Mouse (Mus musculus): ENCODE data around the gene Mmp8. TPM values are rescaled to one million over a fixed set of nuclear protein-coding genes. Genes with fewer than 3 reads are reported as not detected.

Gene Mmp8
- polyA plus RNA-seq, 1 experiment from 2014 or later, result not detected

DNA sequence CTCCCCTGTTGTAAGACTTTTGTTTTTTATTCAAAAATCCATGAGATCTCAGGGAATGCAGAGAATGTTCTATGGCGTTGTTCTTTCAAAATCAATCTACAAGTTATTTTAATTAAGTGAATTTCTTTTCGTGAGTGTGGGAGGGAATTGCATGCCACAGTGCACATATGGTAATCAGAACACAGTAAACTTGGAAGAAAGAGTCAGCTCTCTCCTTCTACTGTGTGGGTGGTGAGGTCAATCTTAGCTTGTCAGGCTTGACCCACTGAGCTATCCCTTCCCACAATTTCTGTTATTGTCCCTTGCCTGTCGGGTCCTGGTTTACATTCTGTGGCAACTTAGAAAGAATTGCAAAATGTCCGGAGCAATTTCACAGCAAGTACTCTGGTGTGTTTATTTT is 1.8 kb downstream of the Mmp8 start:
- no peak overlapping the region for H3K4me2 ChIP-seq
- no peaks in the 10 kb centered on the region for H3K9me3 ChIP-seq
- no peak for ATAC-seq (ENCODE audit: insufficient number of reproducible peaks, insufficient read depth, low FRiP score, low TSS enrichment, low read depth)
- H3K27me3 ChIP-seq, result no peaks in the 10 kb centered on the region
- H3K4me1 ChIP-seq, result no peaks in the 10 kb centered on the region
- H3K4me3 ChIP-seq, result no peak overlapping the region
- WGBS, result 56% methylated on average over 4 of the region's 4 CpGs
- no peak overlapping the region for H3K9ac ChIP-seq
- H3K36me3 ChIP-seq, result no peaks in the 10 kb centered on the region
- H3K27ac ChIP-seq, result no peak overlapping the region

- Histone ChIP-seq H3K9ac (no peak overlapping the region), H3K9me3 (no peaks in the 10 kb centered on the region)
- 71% methylated on average over 7 of the region's 7 CpGs for WGBS
Observed at GRCm38 (mm10) chr9:7567376-7567775, 9.1 kb downstream of the Mmp8 start.

GRCm38 (mm10) chr9:7567923-7568322 is 9.7 kb downstream of the Mmp8 start:
- Histone ChIP-seq H3K9me3 (no peaks in the 10 kb centered on the region), H3K4me3 (no peak overlapping the region), H3K9ac (no peak overlapping the region), H3K4me1 (no peaks in the 10 kb centered on the region), H3K27ac (no peak overlapping the region), H3K4me2 (no peak overlapping the region), H3K27me3 (no peaks in the 10 kb centered on the region), H3K36me3 (no peaks in the 10 kb centered on the region)
- no peak for ATAC-seq (ENCODE audit: insufficient number of reproducible peaks, insufficient read depth, low FRiP score, low TSS enrichment, low read depth)
- 50% methylated on average over 2 of the region's 2 CpGs for WGBS

More at GRCm38 (mm10) chr9:7567376-7567775, 9.1 kb downstream of the Mmp8 start:
- no peak overlapping the region for H3K4me3 ChIP-seq
- H3K27me3 ChIP-seq, result no peaks in the 10 kb centered on the region
- no peaks in the 10 kb centered on the region for H3K4me1 ChIP-seq
- H3K27ac ChIP-seq, result no peak overlapping the region
- H3K36me3 ChIP-seq, result no peaks in the 10 kb centered on the region
- no peak for ATAC-seq (ENCODE audit: insufficient number of reproducible peaks, insufficient read depth, low FRiP score, low TSS enrichment, low read depth)
- H3K4me2 ChIP-seq, result no peak overlapping the region

DNA sequence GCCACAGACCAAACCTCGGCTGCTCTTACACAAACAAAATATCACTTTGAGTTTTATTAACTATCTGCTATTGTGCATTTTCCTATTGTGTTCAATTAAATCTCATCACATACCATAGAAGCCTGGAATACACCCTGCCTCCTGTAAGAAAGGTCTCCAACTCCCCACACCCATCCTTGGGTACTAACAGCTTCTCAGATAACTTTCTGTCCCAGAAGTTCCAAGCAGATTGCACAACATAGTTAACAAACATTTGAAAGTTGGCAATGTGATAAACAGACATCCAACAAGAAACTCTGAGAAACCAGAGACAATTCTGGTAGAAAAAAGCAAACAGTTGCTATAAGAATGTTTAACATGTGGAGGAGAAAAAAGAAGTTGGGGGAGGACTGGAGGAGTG is 12.2 kb downstream of the Mmp8 start:
- H3K4me1 ChIP-seq, result no peaks in the 10 kb centered on the region
- no peaks in the 10 kb centered on the region for H3K36me3 ChIP-seq
- no peaks in the 10 kb centered on the region for H3K9me3 ChIP-seq
- H3K4me2 ChIP-seq, result no peak overlapping the region
- H3K27ac ChIP-seq, result no peak overlapping the region
- WGBS, result 86% methylated on average over 1 of the region's 1 CpGs
- no peak for ATAC-seq (ENCODE audit: insufficient number of reproducible peaks, insufficient read depth, low FRiP score, low TSS enrichment, low read depth)
- H3K27me3 ChIP-seq, result no peaks in the 10 kb centered on the region
- H3K9ac ChIP-seq, result no peak overlapping the region
- no peak overlapping the region for H3K4me3 ChIP-seq

DNA sequence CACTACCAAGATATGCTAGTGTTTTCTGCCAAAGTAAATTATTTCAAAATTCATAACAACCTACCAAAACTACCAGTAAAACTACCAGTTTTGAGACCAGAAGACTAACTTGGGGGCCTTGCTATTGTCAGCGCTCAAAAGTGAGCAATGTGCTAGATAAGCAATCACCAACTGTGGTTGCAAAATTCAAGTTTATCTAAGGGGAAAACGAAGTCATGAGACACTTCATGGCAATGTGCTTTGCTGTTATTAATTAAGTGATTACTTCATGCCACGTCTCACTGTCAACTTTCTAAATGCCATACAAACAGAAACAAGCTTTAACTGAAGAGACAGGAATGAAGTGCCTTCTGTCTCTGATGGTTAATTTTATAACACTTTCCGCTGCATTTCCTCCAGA is 12.9 kb downstream of the Mmp8 start, which contains the start of gene Mmp27:
Gene Mmp27, plus strand, starts transcription at position 235 of the 400 bp plus-strand sequence.
- H3K4me2 ChIP-seq, result no peak within 1 kb of the TSS
- no peak within 1 kb of the TSS for H3K9ac ChIP-seq
- H3K4me1 ChIP-seq, result no peaks in the 10 kb centered on the region
- H3K27ac ChIP-seq, result no peak within 1 kb of the TSS
- ATAC-seq (ENCODE audit: insufficient number of reproducible peaks, insufficient read depth, low FRiP score, low TSS enrichment, low read depth), result no peak
- H3K36me3 ChIP-seq, result no peaks in the 10 kb centered on the region
- no peaks in the 10 kb centered on the region for H3K27me3 ChIP-seq
- 60% methylated on average over 4 of the region's 4 CpGs for WGBS
- no peak within 1 kb of the TSS for H3K4me3 ChIP-seq
- H3K9me3 ChIP-seq, result no peaks in the 10 kb centered on the region

- H3K9ac ChIP-seq, result no peak overlapping the region
- H3K4me1 ChIP-seq, result no peaks in the 10 kb centered on the region
- no peak overlapping the region for H3K27ac ChIP-seq
- no peaks in the 10 kb centered on the region for H3K9me3 ChIP-seq
- no peak overlapping the region for H3K4me3 ChIP-seq
- no peaks in the 10 kb centered on the region for H3K36me3 ChIP-seq
- WGBS, result 83% methylated on average over 7 of the region's 7 CpGs
- no peak overlapping the region for H3K4me2 ChIP-seq
- no peaks in the 10 kb centered on the region for H3K27me3 ChIP-seq
- no peak for ATAC-seq (ENCODE audit: insufficient number of reproducible peaks, insufficient read depth, low FRiP score, low TSS enrichment, low read depth)
Observed at GRCm38 (mm10) chr9:7572188-7572587, 13.9 kb downstream of the Mmp8 start.

DNA sequence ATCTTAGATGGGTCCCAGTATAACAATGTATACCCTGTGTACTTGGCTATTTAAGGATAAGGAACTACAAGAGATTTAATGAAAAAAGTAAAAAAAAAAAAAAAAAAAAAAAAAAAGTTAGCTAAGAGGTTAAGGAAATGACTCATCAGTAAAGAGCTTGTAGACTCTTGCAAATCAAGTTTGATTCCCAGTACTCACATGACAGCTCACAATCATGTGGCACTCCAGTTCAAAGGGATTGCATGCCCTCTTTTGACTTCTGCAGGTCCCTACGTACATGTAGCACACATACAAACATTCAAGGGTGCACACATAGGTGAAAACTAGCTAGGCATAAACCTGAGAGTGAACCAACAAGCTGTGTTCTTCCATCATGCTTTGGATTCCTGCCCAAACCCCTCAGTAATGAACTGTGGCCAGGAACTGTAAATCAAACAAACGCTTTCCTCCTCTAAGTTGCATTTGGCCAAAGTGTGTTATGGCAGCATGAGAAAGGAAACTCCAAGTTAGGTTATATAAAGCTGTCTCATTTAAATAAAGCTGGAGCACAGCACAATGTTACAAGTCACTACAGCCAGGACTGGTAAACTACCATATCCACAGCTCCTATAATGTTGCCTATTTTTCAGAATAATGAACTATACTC is 14.5 kb downstream of the Mmp8 start:
- no peaks in the 10 kb centered on the region for H3K27me3 ChIP-seq
- H3K4me3 ChIP-seq, result no peak overlapping the region
- H3K36me3 ChIP-seq, result no peaks in the 10 kb centered on the region
- no peak for ATAC-seq (ENCODE audit: insufficient number of reproducible peaks, insufficient read depth, low FRiP score, low TSS enrichment, low read depth)
- H3K4me2 ChIP-seq, result no peak overlapping the region
- no peak overlapping the region for H3K9ac ChIP-seq
- no peaks in the 10 kb centered on the region for H3K4me1 ChIP-seq
- H3K27ac ChIP-seq, result no peak overlapping the region
- 66% methylated on average over 2 of the region's 2 CpGs for WGBS
- H3K9me3 ChIP-seq, result no peaks in the 10 kb centered on the region

GRCm38 (mm10) chr9:7575526-7575925 is 17.3 kb downstream of the Mmp8 start:
- Histone ChIP-seq H3K27ac (no peak overlapping the region), H3K4me2 (no peak overlapping the region), H3K27me3 (no peaks in the 10 kb centered on the region), H3K9me3 (no peaks in the 10 kb centered on the region), H3K9ac (no peak overlapping the region), H3K4me1 (no peaks in the 10 kb centered on the region), H3K36me3 (no peaks in the 10 kb centered on the region), H3K4me3 (no peak overlapping the region)
- WGBS, result 51% methylated on average over 3 of the region's 3 CpGs
- no peak for ATAC-seq (ENCODE audit: insufficient number of reproducible peaks, insufficient read depth, low FRiP score, low TSS enrichment, low read depth)

DNA sequence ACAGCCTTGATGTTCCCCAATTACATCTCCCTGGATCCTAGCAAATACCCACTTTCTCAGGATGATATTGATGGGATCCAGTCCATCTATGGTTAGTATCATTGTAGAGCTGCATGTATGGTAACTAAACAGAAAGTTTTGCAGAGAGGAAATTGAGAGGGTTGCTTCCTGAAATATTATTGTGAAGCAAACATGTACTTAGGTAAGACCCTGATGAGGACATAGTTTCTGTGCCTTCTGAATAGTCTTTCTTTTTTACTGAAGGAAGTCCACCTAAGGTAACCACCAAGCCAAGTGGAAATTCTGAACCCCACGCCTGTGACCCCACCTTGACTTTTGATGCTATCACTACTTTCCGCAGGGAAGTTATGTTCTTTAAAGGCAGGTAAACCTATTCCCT is 19.1 kb downstream of the Mmp8 start:
- WGBS, result 89% methylated on average over 2 of the region's 2 CpGs
- Histone ChIP-seq H3K4me3 (no peak overlapping the region), H3K9me3 (no peaks in the 10 kb centered on the region), H3K4me1 (no peaks in the 10 kb centered on the region), H3K4me2 (no peak overlapping the region), H3K27ac (no peak overlapping the region), H3K9ac (no peak overlapping the region), H3K27me3 (no peaks in the 10 kb centered on the region), H3K36me3 (no peaks in the 10 kb centered on the region)
- no peak for ATAC-seq (ENCODE audit: insufficient number of reproducible peaks, insufficient read depth, low FRiP score, low TSS enrichment, low read depth)

DNA sequence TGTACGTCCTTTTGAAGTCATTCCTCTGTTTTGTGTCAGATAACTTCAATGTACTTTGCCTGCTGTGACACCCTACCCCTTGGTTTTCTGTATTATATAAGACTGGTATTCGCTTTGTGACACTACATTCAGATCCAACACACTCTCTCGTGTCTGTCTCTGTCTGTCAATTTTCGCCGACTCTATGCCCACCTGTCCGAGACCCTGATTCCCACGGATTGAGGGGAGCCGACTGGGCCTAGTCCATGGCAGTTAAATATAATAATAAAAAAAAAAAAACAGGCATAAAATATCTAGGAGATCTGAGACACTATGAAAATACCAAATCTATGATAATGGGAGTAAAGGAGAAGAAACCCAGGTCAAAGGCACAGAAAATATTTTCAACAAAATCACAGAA is 31.8 kb downstream of the Mmp8 start:
- H3K4me2 ChIP-seq, result no peak overlapping the region
- no peaks in the 10 kb centered on the region for H3K27me3 ChIP-seq
- ATAC-seq (ENCODE audit: insufficient number of reproducible peaks, insufficient read depth, low FRiP score, low TSS enrichment, low read depth), result no peak
- H3K4me1 ChIP-seq, result no peaks in the 10 kb centered on the region
- no peaks in the 10 kb centered on the region for H3K9me3 ChIP-seq
- 67% methylated on average over 8 of the region's 8 CpGs for WGBS
- no peak overlapping the region for H3K9ac ChIP-seq
- H3K4me3 ChIP-seq, result no peak overlapping the region
- no peak overlapping the region for H3K27ac ChIP-seq
- no peaks in the 10 kb centered on the region for H3K36me3 ChIP-seq

- ATAC-seq (ENCODE audit: insufficient number of reproducible peaks, insufficient read depth, low FRiP score, low TSS enrichment, low read depth), result no peak
- H3K4me1 ChIP-seq, result no peaks in the 10 kb centered on the region
- no peak overlapping the region for H3K9ac ChIP-seq
- no peaks in the 10 kb centered on the region for H3K9me3 ChIP-seq
- H3K4me3 ChIP-seq, result no peak overlapping the region
- H3K27ac ChIP-seq, result no peak overlapping the region
- H3K4me2 ChIP-seq, result no peak overlapping the region
- 88% methylated on average over 3 of the region's 3 CpGs for WGBS
- no peaks in the 10 kb centered on the region for H3K27me3 ChIP-seq
- H3K36me3 ChIP-seq, result no peaks in the 10 kb centered on the region
Observed at GRCm38 (mm10) chr9:7593272-7593812, 35.1 kb downstream of the Mmp8 start.

GRCm38 (mm10) chr9:7594816-7595540 is 36.7 kb downstream of the Mmp8 start:
- ATAC-seq (ENCODE audit: insufficient number of reproducible peaks, insufficient read depth, low FRiP score, low TSS enrichment, low read depth), result peak; percentile 91

More at GRCm38 (mm10) chr9:7594816-7595540, 36.7 kb downstream of the Mmp8 start:
- H3K4me2 ChIP-seq, result peak overlapping the region; percentile 58
- H3K4me3 ChIP-seq, result peak overlapping the region; percentile 36
- no peak overlapping the region for H3K27ac ChIP-seq
- H3K9ac ChIP-seq, result peak overlapping the region; percentile 61
- H3K27me3 ChIP-seq, result no peaks in the 10 kb centered on the region
- H3K36me3 ChIP-seq, result no peaks in the 10 kb centered on the region
- no peaks in the 10 kb centered on the region for H3K4me1 ChIP-seq
- WGBS, result 12% methylated on average over 6 of the region's 6 CpGs
- no peaks in the 10 kb centered on the region for H3K9me3 ChIP-seq
